Mouse (Mus musculus) forebrain, postnatal 0 days (tissue): Measurements from ENCODE around the gene Fam222b. TPM values are rescaled to one million over a fixed set of nuclear protein-coding genes. Genes with fewer than 3 reads are reported as not detected.

Experiments
- ATAC-seq: fragments of 200-750 bp; cut with Nextera tagmentation; 2 replicates; pipeline ENCODE4 v1.8.0; 2017; ENCODE audit warnings: mild to moderate bottlenecking, moderate library complexity
- DNase-seq: peaks from one replicate; pipeline ENCODE4 v3.0.0-alpha.2; 2015
- H3K27ac ChIP-seq: fragments of 300-500 bp; sonication (generic); 2 replicates; pipeline ENCODE4 v1.5.1; 2014; ENCODE audit warnings: low read depth, mild to moderate bottlenecking, antibody characterized with exemption, low read length, moderate library complexity, mixed read lengths
- H3K27me3 ChIP-seq: fragments of 300-500 bp; sonication (generic); 2 replicates; pipeline ENCODE4 v1.6.1; 2014; ENCODE audit warnings: mild to moderate bottlenecking, low read length, mixed read lengths; ENCODE audit not compliant: insufficient read depth
- H3K36me3 ChIP-seq: fragments of 300-500 bp; sonication (generic); 2 replicates; pipeline ENCODE4 v1.6.1; 2014; ENCODE audit warnings: mild to moderate bottlenecking, moderate library complexity; ENCODE audit not compliant: insufficient read depth
- H3K4me1 ChIP-seq: fragments of 300-500 bp; sonication (generic); 2 replicates; pipeline ENCODE4 v1.6.1; 2014; ENCODE audit warnings: antibody characterized with exemption; ENCODE audit not compliant: insufficient read depth
- H3K4me2 ChIP-seq: fragments of 300-500 bp; sonication (generic); 2 replicates; pipeline ENCODE4 v1.6.1; 2014; ENCODE audit warnings: low read depth, mild to moderate bottlenecking, moderate library complexity
- H3K4me3 ChIP-seq: fragments of 300-500 bp; sonication (generic); 2 replicates; pipeline ENCODE4 v1.5.1; 2014; ENCODE audit warnings: low read depth, low read length, mixed read lengths
- H3K9ac ChIP-seq: fragments of 300-500 bp; sonication (generic); 2 replicates; pipeline ENCODE4 v1.6.1; 2014; ENCODE audit warnings: mild to moderate bottlenecking
- H3K9me3 ChIP-seq: fragments of 300-500 bp; sonication (generic); 2 replicates; pipeline ENCODE4 v1.6.1; 2016; ENCODE audit warnings: low read length
- CTCF ChIP-seq: sonication (generic); IDR thresholded peaks from 2 replicates; pipeline ENCODE4 v1.5.1; 2016; ENCODE audit warnings: antibody characterized with exemption, control low read depth, low read depth
- WGBS: fragments of 180-500 bp; shearing (Covaris S2); extraction: QIAGEN DNeasy Blood & Tissue Kit; methylation state at CpG from one replicate; pipeline ENCODE4 v1.1.7; 2014; 5-methylcytosine and 5-hydroxymethylcytosine counted together
- polyA plus RNA-seq: library from polyadenylated mRNA; unstranded; fragments of >200 nt; fragmentation: Nextera tagmentation; extraction: Ambion mirVana; gene quantifications from 2 replicates; pipeline ENCODE4 v1.2.1, GENCODE M21; 2015
- total RNA-seq: library from RNA; depleted of rRNA; stranded (reverse); fragments of >200 nt; gene quantifications from 2 replicates; pipeline ENCODE4 v1.2.3, GENCODE M21; 2014

Gene Fam222b
- total and polyA plus RNA-seq, 2 experiments from 2014 or later, result 24.0 to 24.6 TPM

DNA sequence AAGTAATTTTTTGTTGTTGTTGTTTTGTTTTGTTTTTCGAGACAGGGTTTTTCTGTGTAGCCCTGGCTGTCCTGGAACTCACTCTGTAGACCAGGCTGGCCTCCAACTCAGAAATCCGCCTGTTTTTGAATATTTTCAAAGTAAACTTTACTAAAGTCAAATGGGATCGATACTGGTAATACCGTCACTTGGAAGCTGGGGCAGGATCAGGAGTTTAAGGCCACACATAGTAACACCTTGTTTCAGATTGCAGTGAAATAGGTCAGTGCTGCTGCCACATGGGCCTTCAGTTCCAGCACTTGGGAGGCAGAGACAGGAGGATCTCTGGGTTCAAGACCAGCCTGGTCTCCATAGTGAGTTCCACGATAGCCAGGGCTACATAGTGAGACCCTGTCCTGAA, 10.0 kb downstream of the Fam222b start:
- Histone ChIP-seq H3K4me3 (no peak overlapping the region), H3K4me2 (no peak overlapping the region), H3K36me3 (peaks cover 9% of the 10 kb centered on the region; the same call in 1 of the 2 replicates), H3K9ac (no peak overlapping the region), H3K27me3 (no peaks in the 10 kb centered on the region), H3K27ac (no peak overlapping the region), H3K4me1 (no peaks in the 10 kb centered on the region), H3K9me3 (no peaks in the 10 kb centered on the region)
- ATAC-seq (no peak), DNase-seq (no peak)
- TF ChIP-seq CTCF, result no peak
- 95% methylated on average over 5 of the region's 5 CpGs for WGBS

DNA sequence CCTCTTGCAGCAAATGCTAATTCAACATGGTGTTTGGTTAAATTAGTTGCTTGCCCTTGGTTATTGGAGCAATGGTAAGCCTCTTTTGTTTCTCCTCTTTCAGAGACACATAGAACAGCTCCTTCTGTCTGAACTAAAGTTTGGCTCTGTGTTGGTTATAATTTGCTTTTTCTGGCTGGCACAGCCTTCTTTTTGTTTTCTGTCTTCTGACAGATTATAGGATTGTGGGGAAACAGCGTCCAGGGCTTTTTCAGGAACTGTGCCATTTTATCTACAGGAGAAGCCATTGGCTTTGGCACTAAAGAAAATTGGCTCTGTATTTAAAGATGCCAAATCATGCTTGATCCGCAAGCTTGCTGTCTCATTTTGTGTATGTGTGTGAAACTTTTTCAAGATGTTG, 19.2 kb downstream of the Fam222b start:
- no peaks in the 10 kb centered on the region for H3K36me3 ChIP-seq
- no peak overlapping the region for H3K4me2 ChIP-seq
- WGBS, result 19% methylated on average over 2 of the region's 2 CpGs
- H3K27ac ChIP-seq, result no peak overlapping the region
- H3K27me3 ChIP-seq, result no peaks in the 10 kb centered on the region
- peaks cover 30% of the 10 kb centered on the region for H3K4me1 ChIP-seq
- ATAC-seq (peak; percentile 40), DNase-seq (peak; percentile 83)
- no peak overlapping the region for H3K4me3 ChIP-seq
- no peak overlapping the region for H3K9ac ChIP-seq
- no peaks in the 10 kb centered on the region for H3K9me3 ChIP-seq
- TF ChIP-seq CTCF, result no peak

DNA sequence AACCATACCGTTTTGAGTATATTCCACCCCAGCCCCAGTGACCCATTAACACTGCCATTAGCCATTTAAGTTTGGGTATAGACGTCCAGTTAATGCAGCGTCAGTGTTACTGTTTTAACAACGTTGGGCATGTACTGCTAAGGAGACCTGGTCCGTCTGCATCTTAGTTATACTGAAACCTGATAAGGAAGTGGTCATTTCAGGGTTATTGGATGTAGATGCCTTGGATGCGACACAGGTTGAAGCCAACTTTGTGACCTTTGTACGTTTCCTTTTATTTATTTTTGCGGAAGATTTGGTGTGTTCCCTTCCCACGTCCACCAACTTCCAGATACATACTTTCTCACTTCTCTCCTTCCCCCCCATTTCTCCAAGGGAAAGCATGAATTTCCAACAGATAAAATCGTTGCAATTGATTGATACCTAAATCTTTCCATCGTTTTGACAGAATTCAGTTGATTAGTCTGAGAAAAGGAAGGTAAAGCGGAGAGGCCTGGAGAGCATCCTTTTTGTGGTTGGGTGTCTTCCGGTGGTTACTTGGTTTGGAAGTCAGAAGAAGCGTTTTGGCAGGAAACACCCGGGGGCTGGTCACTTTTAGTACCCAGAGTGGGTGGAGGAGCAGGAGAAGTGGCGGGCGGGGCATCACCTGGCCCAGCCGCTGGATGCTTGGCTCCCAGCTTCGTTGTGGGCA, 20.4 kb downstream of the Fam222b start:
- WGBS, result 9% methylated on average over 19 of the region's 19 CpGs
- H3K9ac ChIP-seq, result peak overlapping the region; percentile 63
- peaks cover 34% of the 10 kb centered on the region for H3K4me1 ChIP-seq
- DNase-seq (no peak), ATAC-seq (no peak)
- no peaks in the 10 kb centered on the region for H3K36me3 ChIP-seq
- H3K9me3 ChIP-seq, result no peaks in the 10 kb centered on the region
- no peak for TF ChIP-seq CTCF
- H3K27ac ChIP-seq, result peak overlapping the region; percentile 78
- no peaks in the 10 kb centered on the region for H3K27me3 ChIP-seq
- H3K4me3 ChIP-seq, result peak overlapping the region; percentile 68
- peak overlapping the region; percentile 68 for H3K4me2 ChIP-seq

DNA sequence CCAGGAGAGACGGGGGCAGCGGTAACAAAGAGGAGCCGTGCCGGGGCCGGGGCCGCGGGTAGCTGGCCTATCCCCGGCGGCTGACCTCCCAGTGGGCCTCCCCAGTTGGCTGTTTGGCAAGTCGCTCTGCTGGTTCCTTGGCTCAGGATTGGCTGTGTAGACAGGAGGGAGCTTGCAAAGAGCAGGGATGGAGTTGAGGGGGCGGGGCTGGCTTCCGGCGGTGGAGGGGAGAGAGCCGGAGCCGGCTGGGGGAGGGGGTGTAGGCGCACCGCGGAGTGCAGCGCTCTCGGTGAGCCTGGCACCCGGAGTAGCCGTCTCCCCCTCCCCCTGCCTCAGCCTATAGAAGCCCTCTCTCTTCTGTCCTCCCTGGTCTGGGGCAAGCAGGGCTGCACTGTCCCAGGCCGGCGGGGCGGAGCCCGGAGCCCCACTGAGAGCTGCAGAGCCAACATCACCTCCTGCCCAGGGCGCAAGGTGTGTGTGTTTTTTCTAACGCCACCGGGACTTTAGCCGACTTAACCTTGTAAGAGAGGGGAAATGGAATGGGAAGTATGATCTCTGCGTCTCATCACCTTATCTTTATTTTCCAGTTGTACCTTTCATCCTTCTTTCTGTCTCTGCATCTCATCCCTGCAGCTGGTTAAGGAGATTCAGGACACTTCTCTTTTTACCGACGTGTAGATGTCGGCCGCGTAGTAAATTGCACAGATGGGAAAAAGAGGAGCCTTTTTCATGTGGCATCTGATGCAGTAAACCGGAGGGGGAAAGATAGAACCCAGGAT, 21.1 kb downstream of the Fam222b start:
- 2% methylated on average over 29 of the region's 37 CpGs for WGBS
- no peaks in the 10 kb centered on the region for H3K9me3 ChIP-seq
- H3K27ac ChIP-seq, result peak overlapping the region; percentile 78
- DNase-seq (peak; percentile 94), ATAC-seq (peak; percentile 99)
- peaks cover 34% of the 10 kb centered on the region for H3K4me1 ChIP-seq
- H3K4me3 ChIP-seq, result peak overlapping the region; percentile 68
- no peaks in the 10 kb centered on the region for H3K27me3 ChIP-seq
- H3K9ac ChIP-seq, result peak overlapping the region; percentile 63
- H3K36me3 ChIP-seq, result no peaks in the 10 kb centered on the region
- TF ChIP-seq CTCF, result no peak
- peak overlapping the region; percentile 68 for H3K4me2 ChIP-seq

DNA sequence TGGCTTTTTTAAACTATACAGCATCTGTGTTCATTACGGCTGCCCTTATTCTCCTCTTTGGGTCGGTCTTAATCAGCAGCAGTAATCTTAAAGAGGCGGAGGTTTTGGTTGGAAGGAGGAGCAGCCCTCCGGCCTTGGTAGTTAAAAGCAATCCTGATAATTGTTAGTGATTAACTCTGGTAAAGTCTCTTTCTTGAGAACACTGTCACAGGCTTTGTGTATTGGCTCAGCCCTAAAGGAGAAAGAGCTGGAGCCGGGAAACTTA, 21.6 kb downstream of the Fam222b start:
- Histone ChIP-seq H3K36me3 (no peaks in the 10 kb centered on the region), H3K27ac (peak overlapping the region; percentile 78), H3K4me1 (peaks cover 34% of the 10 kb centered on the region), H3K9me3 (no peaks in the 10 kb centered on the region), H3K9ac (peak overlapping the region; percentile 63), H3K4me2 (peak overlapping the region; percentile 68), H3K4me3 (peak overlapping the region; percentile 68), H3K27me3 (no peaks in the 10 kb centered on the region)
- 5% methylated on average over 5 of the region's 5 CpGs for WGBS
- no peak for ATAC-seq
- DNase-seq, result no peak
- TF ChIP-seq CTCF, result no peak

DNA sequence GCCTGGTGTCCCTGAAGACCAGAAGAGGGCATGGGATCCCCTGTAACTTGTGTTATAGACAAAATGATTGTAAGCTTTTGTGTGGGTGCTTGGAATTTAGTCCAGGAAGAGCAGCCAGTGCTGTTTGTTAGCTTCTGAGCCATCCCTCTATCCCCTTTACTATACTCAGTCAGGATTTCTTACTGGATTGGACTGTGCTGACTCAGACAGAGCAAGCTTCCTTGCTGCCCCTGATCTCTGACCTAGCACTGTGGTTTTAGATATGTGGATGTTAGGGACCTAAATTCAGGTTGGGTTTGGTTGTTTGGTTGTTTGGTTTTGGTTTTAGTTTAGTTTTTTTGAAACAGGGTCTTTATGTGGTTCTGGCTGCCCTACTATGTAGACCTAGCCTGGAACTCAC, 24.0 kb downstream of the Fam222b start:
- TF ChIP-seq CTCF, result no peak
- H3K9me3 ChIP-seq, result no peaks in the 10 kb centered on the region
- no peak overlapping the region for H3K4me3 ChIP-seq
- H3K4me1 ChIP-seq, result peaks cover 23% of the 10 kb centered on the region
- no peak overlapping the region for H3K4me2 ChIP-seq
- no peaks in the 10 kb centered on the region for H3K36me3 ChIP-seq
- no peak overlapping the region for H3K9ac ChIP-seq
- no peak for ATAC-seq
- no peak for DNase-seq
- H3K27ac ChIP-seq, result no peak overlapping the region
- H3K27me3 ChIP-seq, result no peaks in the 10 kb centered on the region

DNA sequence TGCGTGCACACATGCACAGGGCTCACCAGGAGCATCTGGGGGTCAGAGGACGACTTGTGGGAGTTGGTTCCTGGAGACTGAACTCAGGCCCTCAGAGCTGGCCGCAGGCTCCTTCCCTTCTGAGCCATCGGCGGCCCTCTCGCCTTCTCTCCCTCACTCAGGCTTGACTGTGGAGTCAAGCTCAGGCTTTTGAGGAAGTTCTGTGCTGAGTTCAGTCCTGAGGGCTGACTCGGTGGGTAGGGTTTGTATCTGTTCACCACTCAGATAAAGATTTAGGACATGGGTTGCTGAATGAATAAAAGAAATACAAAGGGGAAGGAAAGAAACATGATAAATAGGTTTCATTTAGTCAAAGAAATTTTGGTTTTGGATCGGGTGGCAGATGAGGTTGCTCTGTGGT, 25.4 kb downstream of the Fam222b start:
- no peaks in the 10 kb centered on the region for H3K9me3 ChIP-seq
- H3K9ac ChIP-seq, result no peak overlapping the region

More for the DNA sequence above, 25.4 kb downstream of the Fam222b start:
- Histone ChIP-seq H3K4me1 (peaks cover 16% of the 10 kb centered on the region), H3K27ac (no peak overlapping the region), H3K4me2 (no peak overlapping the region), H3K4me3 (no peak overlapping the region), H3K36me3 (no peaks in the 10 kb centered on the region), H3K27me3 (no peaks in the 10 kb centered on the region)
- ATAC-seq (no peak), DNase-seq (no peak)
- TF ChIP-seq CTCF, result no peak
- 88% methylated on average over 8 of the region's 8 CpGs for WGBS
